Mouse (Mus musculus): ENCODE results near the gene Zfp974. TPM values are rescaled to one million over a fixed set of nuclear protein-coding genes. Genes with fewer than 3 reads are reported as not detected.
A peak's percentile ranks its signal among the peaks of the same experiment; 100 is the strongest.

The Zfp974 gene
- polyA plus RNA-seq, 1 experiment from 2014 or later, result 17.5 TPM

GRCm38 (mm10) chr7:27860396-27861235 lies 68.6 kb downstream of the Zfp974 start:
- ATAC-seq (ENCODE audit: low FRiP score, low read depth), result peak; percentile 84; the same call in 1 of the 2 replicates
- peak overlapping the region; percentile 20; the same call in 1 of the 2 replicates for H3K27ac ChIP-seq (replicated peaks)
- H3K4me3 ChIP-seq, result peak overlapping the region; percentile 59
- peaks cover 30% of the 10 kb centered on the region for H3K36me3 ChIP-seq
- H3K27me3 ChIP-seq, result no peaks in the 10 kb centered on the region
- H3K9ac ChIP-seq (replicated peaks), result peak overlapping the region; percentile 68
- under 1% methylated on average over 22 of the region's 22 CpGs for WGBS
- H3K4me1 ChIP-seq, result peaks cover 18% of the 10 kb centered on the region
- H3K9me3 ChIP-seq, result no peaks in the 10 kb centered on the region
- peak overlapping the region; percentile 82 for H3K4me2 ChIP-seq (replicated peaks)

- Histone ChIP-seq H3K9me3 (no peaks in the 10 kb centered on the region), H3K4me1 (peaks cover 18% of the 10 kb centered on the region), H3K27me3 (no peaks in the 10 kb centered on the region), H3K27ac (replicated peaks) (no peak overlapping the region), H3K4me3 (peak overlapping the region; percentile 59), H3K36me3 (peaks cover 27% of the 10 kb centered on the region), H3K9ac (replicated peaks) (peak overlapping the region; percentile 68; the same call in 1 of the 2 replicates), H3K4me2 (replicated peaks) (peak overlapping the region; percentile 82)
- 33% methylated on average over 10 of the region's 10 CpGs for WGBS
- no peak for ATAC-seq (ENCODE audit: low FRiP score, low read depth)
These were observed 69.7 kb downstream of the Zfp974 start for GRCm38 (mm10) chr7:27859301-27860251.

Other genes starting within 250 kb of the Zfp974 start
- gene Zfp607b, start 240.1 kb downstream of the Zfp974 start, polyA plus RNA-seq (2016; fragmentation: Nextera tagmentation; extraction: Ambion mirVana), result 9.3 and 9.9 TPM in 2 replicates
- gene Zfp60, start 198.1 kb downstream of the Zfp974 start, polyA plus RNA-seq (2016; fragmentation: Nextera tagmentation; extraction: Ambion mirVana), result 102 and 112 TPM in 2 replicates
- gene Zfp626, start 122.3 kb downstream of the Zfp974 start, polyA plus RNA-seq (2016; fragmentation: Nextera tagmentation; extraction: Ambion mirVana), result 2.5 and 2.6 TPM in 2 replicates
- 10.7 and 12.0 TPM in 2 replicates for gene Zfp59, start 90.9 kb downstream of the Zfp974 start, polyA plus RNA-seq (2016; fragmentation: Nextera tagmentation; extraction: Ambion mirVana)
- 2.8 and 3.1 TPM in 2 replicates for gene Zfp607a, start 71.9 kb downstream of the Zfp974 start, polyA plus RNA-seq (2016; fragmentation: Nextera tagmentation; extraction: Ambion mirVana)
- gene Zfp780b, start 49.7 kb upstream of the Zfp974 start, polyA plus RNA-seq (2016; fragmentation: Nextera tagmentation; extraction: Ambion mirVana), result 25.7 and 27.2 TPM in 2 replicates
- gene Zfp850, start 84.7 kb upstream of the Zfp974 start, polyA plus RNA-seq (2016; fragmentation: Nextera tagmentation; extraction: Ambion mirVana), result 6.7 and 7.2 TPM in 2 replicates
- gene Psmc4, start 120.6 kb upstream of the Zfp974 start, polyA plus RNA-seq (2016; fragmentation: Nextera tagmentation; extraction: Ambion mirVana), result 355 TPM in 2 replicates
- gene Fcgbp, start 141.8 kb upstream of the Zfp974 start, polyA plus RNA-seq (2016; fragmentation: Nextera tagmentation; extraction: Ambion mirVana), result 0.10 and 0.28 TPM in 2 replicates
- gene 9530053A07Rik, start 200.0 kb upstream of the Zfp974 start, polyA plus RNA-seq (2016; fragmentation: Nextera tagmentation; extraction: Ambion mirVana), result 0.10 and 0.13 TPM in 2 replicates
- gene Fbl, start 240.2 kb upstream of the Zfp974 start, polyA plus RNA-seq (2016; fragmentation: Nextera tagmentation; extraction: Ambion mirVana), result 134 TPM in 2 replicates